Mouse (Mus musculus) left cerebral cortex, postnatal 10 days (tissue): ENCODE measurements around the gene Ppp1cc. TPM values are rescaled to one million over a fixed set of nuclear protein-coding genes. Genes with fewer than 3 reads are reported as not detected.
A peak's percentile ranks its signal among the peaks of the same experiment; 100 is the strongest.
"Not testable (repeated sequence)": the region's sequence is repeated elsewhere in the genome, so short reads cannot be mapped to it uniquely, and the experiment has no call there.

Experiments used
- DNase-seq, 2 experiments: peaks; one replicate each; pipeline ENCODE4 v3.0.0; 2021 to 2022; ENCODE audit warnings: low spot score in 2 of 2, mixed read lengths in 1 of 2; ENCODE audit errors: extremely low spot score in 1 of 2
- intact Hi-C: fragments of 180-260 bp; cut with DNase I; formaldehyde crosslinking; loops from one replicate; pipeline ENCODE4 v1.15.1; 2025
- total RNA-seq, 2 experiments: library from RNA; stranded (reverse); gene quantifications; 2 replicates each; pipeline ENCODE4 v1.2.3; 2021

Ppp1cc gene
- total RNA-seq, 2 experiments from 2014 or later, result 170 to 190 TPM

DNA sequence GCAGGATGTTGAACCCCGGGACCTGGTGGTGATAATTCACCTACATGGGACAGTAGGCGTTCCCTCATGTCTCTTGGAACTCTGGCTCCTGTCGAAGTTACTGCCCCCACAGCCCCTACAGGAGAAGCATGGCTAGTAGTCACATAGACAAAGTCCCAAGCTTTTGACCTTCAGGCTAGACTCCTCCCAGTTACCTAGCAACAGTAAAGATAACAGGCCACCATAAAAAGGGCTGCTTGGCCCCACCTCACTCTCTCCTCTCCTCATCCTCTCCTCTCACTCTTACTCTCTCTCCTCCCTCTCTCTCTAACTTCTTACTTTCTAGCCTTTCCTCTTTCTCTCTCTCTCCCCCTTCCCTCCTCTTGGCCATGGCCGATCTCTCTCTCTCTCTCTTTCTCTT is 42.8 kb downstream of the Ppp1cc start:
- no peak for DNase-seq
- intact Hi-C loops, result no loop called here

DNA sequence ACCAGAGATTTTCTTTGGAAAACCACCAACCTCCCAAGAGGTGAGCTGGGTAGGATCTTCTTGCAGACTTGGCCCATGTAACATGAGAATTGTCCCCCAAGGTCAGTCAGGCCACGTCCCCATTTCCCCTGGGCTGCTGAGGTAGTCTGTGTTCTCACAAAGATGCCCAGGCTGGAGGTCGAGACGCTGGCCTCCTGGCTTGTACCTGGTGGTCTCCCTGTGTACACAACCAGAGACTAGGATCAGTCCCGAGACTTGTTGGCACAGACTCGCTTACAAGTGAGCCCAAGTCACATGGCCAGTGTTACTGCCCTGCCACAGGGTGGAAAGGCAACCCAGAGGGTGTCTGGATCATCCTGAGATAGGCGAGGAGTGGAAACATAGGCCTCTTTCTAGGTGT is 43.8 kb downstream of the Ppp1cc start:
- DNase-seq, result no peak
- intact Hi-C loops, result no loop called here

DNA sequence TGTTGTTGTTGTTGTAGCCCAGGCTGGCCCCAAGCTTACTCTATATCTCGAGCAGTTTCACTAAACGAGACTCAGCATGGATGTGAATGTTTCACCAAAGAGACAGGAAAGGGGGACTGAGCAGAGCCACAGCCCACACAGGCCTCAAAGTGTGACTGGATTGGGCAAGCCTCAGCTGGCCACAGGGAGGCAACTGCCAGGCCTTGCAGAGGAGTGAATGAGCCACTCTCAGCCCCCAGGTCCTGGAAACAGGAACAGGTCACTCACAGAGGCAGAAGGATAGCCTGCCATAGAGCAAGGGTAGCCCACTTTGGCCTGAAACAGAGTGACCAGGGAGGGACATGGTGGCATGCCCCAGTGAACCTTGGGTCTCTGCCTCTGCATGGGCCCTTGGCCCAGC is 46.1 kb downstream of the Ppp1cc start:
- intact Hi-C loops, result no loop called here
- no peak for DNase-seq

- intact Hi-C loops, result no loop called here
- DNase-seq, result no peak
These were observed 48.4 kb downstream of the Ppp1cc start, which contains the start of gene Hvcn1 for GRCm38 (mm10) chr5:122206475-122206874. TSS of gene Hvcn1 (plus strand) at chr5:122206804.

DNA sequence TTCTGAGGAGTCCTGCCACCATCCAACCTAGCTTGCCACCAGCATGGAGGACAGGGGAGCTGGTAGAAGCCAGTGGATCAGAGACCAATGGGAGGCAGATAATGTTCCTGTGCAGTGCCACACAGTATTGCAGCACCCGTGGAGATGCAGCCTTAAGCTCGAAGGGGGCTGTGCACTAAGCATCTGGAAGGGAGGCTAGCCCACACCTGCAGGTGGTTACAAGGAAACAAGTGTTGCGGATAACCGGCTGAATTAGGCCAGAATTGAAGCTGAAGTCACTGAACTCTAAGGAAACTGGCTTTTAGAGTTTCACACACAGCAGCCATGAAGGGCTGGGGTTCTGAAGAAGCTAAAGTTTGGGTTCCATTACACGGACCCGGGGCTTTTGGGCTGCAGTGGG is 50.8 kb downstream of the Ppp1cc start:
- DNase-seq, result no peak
- intact Hi-C loops, result no loop called here

DNA sequence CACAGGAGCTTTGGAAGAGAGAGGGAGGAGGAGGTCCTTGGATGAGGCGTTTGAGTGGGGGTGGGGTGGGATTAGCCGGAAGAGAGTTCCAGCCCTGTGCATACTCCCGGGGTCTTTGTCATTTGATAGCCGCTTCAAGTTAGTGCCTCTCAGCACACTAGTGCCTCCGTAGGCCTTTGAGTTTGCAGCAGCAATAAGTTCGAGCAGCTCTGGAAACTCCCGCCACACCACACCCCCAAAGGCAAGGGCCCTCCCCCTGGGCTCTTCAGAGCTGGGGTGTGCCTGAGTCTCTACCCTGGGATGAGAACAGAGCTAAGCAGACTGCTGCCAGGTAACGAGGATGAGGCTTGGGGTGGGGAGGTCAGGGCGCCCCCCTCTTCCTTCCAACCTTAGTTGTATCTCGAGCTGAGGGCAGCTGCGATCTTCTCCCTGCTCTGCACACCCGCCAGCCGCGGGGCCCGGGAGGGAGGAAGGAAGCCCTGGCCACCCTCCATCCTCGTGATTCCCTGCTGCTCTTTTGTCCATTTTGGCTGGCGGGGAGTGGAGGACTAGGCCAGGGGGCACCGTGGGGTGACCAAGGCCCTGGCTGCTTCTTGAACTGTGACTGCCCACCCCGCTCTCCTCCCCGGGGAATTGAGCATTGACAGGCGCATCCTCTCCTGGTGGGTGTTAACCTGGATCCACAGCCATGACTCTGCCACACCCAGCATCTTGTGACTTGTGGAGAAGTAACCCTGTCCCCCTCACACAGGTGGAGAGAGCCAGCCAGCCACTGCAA is 51.7 kb downstream of the Ppp1cc start:
- peak in 1 of 2 experiments; percentile 45 for DNase-seq
- intact Hi-C loops, result no loop called here

GRCm38 (mm10) chr5:122210890-122211289 is 52.8 kb downstream of the Ppp1cc start:
- no peak for DNase-seq
- intact Hi-C loops, result no loop called here

DNA sequence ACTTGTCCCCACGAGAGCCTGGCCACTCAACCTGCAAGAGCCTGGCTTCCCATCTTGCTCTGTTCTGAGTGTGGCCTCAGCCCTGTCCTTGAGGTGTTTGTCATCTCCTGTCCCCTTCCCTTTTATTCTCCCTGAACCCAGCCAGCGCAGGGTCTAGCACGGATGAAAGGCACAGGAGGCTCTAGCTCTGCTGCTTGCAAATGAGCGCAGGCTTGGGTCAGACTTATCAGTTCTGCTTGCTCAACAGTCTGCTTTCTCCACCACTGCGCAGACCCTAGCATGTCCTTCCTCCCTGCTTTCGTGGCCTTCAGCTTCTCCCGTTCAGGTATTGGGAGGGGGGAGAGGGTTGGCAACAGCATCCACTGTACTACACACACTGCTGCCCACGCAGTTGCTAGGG is 54.0 kb downstream of the Ppp1cc start:
- intact Hi-C loops, result no loop called here
- DNase-seq, result no peak

DNA sequence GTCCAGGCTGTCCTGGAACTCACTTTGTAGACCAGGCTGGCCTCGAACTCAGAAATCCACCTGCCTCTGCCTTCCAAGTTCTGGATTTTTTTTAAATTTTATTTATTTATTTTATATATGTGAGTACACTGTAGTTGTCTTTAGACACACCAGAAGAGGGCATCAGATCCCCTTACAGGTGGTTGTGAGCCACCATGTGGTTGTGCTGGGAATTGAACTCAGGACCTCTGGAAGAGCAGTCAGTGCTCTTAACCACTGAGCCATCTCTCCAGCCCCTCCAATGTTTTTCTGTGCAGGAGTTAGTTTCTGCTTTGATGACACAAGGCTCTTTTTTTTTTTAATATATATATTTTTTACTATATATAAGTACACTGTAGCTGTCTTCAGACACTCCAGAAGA is 54.7 kb downstream of the Ppp1cc start:
- DNase-seq, intact Hi-C loops: not testable (repeated sequence)

DNA sequence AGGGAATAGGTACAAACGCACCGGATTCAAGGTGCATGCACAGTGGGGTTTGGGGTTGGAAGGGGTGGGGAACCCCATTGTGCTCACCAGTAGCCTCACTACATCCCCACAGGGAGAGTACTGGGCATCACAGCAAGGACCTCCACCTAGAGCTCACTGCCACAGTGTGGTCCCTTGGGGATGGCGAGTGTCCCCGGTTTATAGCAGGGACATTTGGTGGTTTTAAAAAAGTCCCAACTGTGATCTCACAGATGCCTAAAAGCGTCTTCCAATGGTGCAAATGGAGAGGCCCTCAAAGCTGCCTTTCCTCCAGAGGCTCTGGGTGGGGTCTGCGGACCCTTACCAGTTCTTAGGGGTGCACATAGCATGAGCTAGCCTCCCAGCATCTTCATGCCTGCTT is 55.8 kb downstream of the Ppp1cc start:
- intact Hi-C loops, result no loop called here
- DNase-seq, result no peak

- no peak for DNase-seq
- intact Hi-C loops, result no loop called here
These were observed 59.6 kb downstream of the Ppp1cc start for GRCm38 (mm10) chr5:122217636-122218035.

DNA sequence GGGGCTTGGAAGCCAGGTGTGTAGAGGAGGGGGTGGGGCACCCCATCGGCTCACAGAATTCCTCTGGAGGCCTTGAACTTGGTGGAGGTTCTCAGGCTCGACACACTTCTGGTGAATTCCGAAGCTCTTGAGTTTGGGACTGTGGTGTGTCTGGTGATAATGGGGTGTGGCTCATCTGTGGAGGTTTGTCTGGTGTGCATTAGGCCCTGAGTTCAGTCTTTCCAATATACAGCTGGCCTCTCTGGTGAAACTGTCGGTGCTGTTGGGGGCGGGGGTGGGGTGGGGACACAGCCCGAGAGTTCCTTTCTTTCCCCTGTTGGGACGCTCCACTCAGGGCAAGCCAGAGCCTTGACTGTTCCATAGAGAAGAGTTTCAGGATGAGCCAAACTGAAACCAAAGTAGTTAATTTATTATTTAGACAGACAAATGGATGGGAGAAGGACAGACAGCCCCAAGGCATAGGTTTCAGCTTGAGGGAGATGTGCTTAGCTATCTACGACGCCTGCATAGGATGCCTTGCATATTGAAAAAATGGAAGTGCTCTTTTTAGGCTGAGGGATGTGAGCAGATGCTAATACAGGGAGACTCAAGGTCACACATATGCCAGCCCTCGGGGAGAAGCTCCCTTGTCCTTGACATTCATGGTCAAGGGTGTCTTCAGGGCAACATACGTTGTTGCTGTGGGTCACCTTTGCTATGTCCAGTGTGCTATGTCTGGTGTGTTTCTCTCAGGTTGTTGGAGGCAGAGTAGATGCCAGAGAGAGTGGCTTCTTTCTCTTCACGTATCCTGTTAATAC is 60.2 kb downstream of the Ppp1cc start:
- no peak for DNase-seq
- intact Hi-C loops, result no loop called here

DNA sequence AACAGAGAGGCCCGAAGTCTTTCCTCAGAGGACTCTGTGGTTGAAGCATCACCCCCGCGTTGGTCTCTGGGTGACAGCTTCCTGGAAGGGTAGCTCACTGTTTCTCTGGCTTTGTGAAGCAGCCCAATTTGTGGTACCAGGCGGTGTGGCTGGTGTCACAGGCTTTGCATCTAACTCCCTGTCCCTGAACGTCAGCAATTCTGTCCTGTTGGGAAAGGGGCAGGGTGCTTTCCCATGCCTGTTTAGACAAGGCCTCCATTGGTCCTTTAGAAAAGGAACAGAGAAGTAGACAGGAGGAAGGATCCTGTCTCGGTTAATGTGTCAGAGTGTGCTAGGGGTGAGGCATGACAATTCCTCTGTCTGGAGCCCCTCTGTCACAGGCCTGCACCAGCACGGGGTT is 60.9 kb downstream of the Ppp1cc start:
- intact Hi-C loops, result no loop called here
- DNase-seq, result no peak

DNA sequence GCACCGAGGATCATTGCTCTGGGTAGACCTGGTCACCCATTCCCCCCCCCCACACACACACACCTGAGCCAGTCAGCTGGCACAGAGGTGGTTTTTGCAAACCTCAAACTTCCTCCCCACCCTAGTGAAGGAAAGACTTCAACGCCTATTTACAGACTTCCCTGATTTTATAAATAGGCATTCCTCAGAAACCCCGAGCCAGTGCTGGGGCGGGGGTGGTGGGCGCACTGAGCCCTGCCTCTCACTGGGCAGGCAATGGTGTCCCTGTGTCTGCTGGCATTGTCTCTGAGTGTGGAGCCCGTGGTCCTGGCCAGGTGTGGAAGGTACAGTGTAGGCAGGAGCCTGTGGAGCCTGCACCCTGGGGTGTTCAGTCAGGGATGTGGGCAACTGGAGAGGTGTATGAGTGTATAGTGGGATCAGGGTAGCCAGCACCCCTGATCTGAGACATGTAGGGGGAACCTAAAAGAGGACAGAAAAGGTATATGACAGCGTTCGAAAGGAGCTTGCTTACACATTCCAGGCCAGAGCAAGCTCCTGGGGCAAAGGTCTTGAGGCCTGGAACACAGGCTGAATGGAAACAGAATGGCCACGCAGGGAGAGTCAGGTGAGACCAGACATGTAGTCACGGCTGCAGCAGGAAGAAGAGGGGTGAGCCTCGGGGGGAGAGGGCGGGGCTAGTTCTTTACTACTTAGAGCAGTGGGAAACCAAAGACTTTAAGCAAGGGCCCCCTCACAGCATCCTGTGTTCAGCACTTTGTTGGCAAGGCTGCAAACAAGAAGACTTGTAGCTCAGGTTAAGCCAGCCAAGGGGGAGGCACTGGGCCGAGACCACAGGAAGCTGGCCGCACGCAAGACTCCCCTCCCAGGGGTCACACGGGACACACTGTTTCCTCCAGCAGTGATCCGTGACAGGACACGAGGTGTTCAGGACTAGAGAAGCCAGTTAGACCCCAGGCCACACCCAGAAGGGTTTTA is 61.9 kb downstream of the Ppp1cc start:
- intact Hi-C loops, result no loop called here
- DNase-seq, result no peak

DNA sequence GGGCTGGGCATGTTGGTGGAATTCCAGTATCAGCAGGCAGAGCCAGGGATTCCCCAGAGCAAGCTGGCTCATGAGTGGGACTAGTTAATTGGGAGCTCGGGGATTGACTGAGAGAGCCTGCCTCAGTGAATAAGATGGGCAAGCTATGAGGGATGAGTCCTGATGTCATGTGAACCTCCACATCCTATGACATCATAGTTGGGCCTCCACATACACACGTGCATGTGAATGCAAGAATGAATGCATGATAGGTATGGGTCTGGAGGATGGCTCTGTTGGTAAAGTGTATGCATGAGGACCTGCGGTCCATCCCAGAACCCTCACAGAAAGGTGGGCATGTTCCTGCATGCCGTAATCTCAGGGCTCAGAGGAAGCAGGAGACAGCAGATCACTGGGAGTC is 63.0 kb downstream of the Ppp1cc start:
- DNase-seq, result no peak
- intact Hi-C loops, result no loop called here

- intact Hi-C loops, result no loop called here
- no peak for DNase-seq
These were observed 66.2 kb downstream of the Ppp1cc start for GRCm38 (mm10) chr5:122224291-122224690.
